Mouse (Mus musculus) regulatory T cell (primary cell): Measurements from ENCODE around the gene Myo5a.

Experiments
- in situ Hi-C: fragments of 300-600 bp; cut with MboI, MseI; formaldehyde crosslinking; loops from one replicate; pipeline ENCODE4 v1.15.1; 2025; ENCODE audit warnings: high pct_unique_total_duplicates

Myo5a gene

DNA sequence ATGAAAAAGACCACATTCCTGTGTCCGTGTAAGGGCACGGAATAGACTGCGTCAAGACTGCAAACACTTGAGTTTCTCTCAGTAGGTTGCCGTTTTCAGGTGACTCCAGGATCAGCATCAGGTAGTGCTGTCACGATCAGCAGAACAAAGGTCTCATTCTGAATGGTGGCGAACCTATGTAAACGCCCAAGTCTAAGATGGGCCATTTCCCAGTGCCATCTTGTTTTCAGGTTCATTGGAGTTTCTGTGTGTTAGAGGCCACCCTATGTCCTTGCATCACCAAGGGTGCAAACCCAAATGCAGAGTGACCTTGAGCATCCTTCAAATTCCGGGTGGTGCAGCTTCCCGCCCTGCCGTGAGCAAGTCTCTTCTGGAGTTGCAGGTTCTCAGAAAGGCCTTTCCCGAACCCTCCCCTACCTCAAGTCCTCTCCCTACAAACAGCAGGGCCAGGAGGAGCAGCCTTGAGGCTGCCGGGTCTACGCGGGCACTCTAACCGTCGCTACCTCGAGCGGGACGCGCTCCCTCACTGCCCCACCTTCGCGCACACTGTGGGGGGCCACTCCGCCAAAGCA, at the start of gene Myo5a:
Myo5a (plus strand) TSS at position 559 of the 572 bp plus-strand sequence.
- in situ Hi-C loops, result loop anchor here (25.0 kb wide), 1 partner anchor 217 kb away; no protein-coding TSS in a partner anchor

DNA sequence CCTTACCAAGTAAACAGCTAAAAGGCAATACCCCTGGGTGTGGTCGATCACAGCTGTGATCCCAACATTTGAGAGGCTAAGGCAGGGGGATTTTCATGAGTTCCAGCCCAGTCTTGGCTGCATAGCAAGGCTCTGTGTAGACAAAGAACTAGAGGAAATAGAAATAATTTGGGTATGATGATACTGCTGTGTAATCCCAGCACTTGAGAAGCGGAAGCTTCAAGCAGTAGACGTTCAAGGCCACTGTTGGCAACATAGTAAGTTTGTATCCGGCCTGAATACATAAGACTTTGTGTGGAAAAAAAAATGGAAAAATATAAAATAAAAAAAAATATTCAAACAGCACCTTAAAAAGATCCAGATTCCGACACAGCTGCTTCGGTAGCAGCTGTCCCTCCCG, 48.3 kb upstream of the Myo5a start:
- in situ Hi-C loops, result loop anchor here (10.0 kb wide), 1 partner anchor 778 kb away; no protein-coding TSS in a partner anchor

DNA sequence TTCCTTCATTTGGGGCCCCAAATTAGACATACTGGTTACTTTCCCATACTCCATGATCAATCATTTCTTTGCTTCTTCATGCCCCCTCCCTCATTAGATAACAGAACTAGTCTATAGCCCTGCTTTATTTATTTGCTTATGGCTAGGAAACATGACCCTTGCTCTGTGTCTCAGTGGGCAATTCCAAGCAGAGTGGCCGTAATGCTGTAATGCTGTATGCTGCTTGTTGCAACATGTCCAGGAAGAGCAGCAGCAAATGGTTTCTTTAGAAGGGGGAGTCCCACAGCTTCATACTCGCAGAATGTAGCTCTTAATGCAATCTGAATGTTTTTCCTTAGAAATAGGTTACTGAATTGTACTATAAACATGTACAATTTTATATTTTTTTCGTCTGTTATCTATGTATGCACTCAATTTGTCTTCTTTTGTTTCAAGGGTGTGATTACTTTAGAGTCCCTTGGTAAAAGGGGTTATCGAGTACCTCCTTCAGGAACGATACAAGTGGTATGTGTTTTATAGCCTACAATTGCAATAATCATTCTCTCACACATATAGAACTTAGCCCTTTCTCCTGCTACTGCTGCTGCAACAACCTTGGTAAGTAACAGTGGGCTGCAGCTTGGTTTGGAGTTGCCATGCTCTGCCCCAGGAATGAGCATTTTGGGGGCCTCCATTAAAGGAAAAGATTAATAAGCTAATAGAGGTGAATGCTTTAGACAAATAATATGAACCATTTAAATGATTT, 47.5 kb upstream of the Myo5a start:
- in situ Hi-C loops, result loop anchor here (10.0 kb wide), 1 partner anchor 779 kb away; no protein-coding TSS in a partner anchor

DNA sequence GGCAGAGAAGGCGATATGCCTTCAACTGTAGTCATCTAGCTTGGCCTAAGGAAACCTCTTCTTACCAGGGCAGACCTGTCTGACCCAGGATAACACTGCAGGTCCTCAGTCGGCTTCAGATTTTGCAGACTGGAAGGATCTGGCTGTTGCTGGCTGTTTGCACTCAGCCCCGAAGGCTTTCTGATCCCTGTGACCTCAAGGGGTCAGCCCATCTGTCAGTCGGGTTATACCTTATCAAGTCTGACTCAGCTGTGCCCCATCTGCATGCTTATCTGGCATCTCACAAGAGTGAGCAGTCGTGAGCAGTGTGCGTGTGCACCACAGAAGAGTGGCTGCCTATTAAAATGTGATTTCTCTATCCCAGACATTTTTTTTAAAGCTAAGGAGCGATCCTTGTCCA, 46.7 kb upstream of the Myo5a start:
- in situ Hi-C loops, result loop anchor here (10.0 kb wide), 1 partner anchor 779 kb away; no protein-coding TSS in a partner anchor

DNA sequence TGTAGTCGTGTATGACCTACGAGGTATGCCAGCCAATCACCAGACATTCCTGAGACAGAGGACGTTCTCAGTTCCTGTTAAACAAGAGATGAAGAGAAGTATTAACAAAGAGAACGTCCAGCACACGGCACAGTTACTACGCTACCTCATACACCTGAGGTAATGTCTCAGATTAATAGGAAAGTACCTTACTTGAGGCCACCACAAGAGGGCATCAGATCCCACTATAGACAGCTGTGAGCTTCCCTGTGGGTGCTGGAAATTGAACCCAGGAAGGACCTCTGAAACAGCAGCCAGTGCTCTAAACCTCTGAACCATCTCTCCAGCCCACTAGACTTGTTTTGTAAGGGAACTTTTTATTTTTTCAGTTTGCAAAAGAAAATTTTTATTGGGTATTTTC, 45.1 kb upstream of the Myo5a start:
- in situ Hi-C loops, result loop anchor here (10.0 kb wide), 1 partner anchor 781 kb away; no protein-coding TSS in a partner anchor

DNA sequence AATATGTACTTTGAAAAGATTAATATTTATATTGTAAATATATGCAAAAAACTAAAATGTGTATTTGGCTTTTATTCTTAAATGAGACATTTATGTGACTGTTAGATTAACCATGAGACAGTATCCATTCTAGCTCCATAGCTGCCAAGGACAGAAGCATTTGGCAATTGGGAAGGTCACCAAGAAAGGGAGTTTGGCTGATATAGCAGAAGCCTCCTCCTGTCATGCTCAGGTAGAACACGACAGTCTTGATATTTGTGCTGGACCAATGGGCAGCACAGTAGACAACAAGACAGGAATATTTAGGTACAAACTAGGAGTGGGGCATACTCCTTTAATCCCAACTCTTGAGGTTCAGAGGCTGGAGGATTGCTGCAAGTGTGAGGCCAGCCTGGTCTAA, 38.4 kb upstream of the Myo5a start:
- in situ Hi-C loops, result no loop called here

DNA sequence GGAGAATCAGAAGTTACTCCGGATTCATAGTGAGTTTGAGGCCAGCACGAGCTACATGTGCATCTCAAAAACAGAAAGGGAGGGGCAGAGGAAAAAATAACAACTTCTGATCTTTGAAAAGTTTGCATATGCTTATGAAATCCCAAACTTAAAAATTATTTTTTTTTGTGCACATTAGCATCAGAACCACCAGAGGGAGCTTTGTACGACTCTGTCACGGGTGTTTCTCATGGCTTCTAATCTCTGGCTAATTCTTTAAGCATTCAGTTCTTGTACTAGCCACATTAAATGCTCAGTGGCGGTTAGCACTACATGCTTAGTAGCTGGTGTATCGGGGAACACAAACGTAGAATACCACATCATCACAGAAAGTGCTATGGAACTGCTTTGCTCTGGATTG, 37.7 kb upstream of the Myo5a start:
- in situ Hi-C loops, result no loop called here

DNA sequence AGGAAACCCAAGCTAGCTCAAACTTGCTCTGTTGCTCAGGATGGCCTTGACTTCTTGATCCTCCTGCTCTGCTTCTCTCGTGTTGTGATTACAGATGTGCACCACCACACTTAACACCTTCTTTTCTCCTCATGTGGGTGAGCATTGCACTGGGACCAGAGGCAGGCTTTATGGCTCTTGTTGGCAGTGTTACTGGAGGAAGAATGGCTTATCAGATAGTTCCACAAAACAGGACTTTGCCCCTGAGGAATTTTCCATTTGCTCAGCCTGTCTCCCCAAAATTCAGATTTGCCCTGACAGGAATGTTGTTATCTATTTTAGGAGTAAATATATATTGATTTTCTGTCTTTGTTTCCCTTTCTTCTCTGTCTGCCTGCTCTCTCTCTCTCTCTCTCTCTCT, 36.1 kb upstream of the Myo5a start:
- in situ Hi-C loops, result no loop called here

DNA sequence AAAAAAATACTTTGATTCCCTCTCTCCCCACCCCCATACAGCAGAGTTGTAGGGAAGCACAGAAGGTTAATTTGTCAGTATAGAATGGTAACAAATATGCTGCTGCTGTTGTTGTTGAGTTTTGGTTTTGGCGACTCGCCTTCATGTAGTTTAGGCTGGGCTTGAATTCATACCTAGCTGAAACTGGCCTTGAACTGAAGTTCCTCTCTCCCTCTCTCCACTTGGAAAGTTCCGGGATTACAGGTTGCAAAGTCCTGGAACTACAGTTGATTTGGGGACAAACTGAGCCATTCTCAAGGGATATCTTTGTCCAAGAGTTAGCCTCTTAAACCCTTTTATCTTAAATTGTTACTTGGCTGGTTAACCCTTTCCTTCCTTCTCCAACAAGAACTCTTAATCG, 34.9 kb upstream of the Myo5a start:
- in situ Hi-C loops, result no loop called here

DNA sequence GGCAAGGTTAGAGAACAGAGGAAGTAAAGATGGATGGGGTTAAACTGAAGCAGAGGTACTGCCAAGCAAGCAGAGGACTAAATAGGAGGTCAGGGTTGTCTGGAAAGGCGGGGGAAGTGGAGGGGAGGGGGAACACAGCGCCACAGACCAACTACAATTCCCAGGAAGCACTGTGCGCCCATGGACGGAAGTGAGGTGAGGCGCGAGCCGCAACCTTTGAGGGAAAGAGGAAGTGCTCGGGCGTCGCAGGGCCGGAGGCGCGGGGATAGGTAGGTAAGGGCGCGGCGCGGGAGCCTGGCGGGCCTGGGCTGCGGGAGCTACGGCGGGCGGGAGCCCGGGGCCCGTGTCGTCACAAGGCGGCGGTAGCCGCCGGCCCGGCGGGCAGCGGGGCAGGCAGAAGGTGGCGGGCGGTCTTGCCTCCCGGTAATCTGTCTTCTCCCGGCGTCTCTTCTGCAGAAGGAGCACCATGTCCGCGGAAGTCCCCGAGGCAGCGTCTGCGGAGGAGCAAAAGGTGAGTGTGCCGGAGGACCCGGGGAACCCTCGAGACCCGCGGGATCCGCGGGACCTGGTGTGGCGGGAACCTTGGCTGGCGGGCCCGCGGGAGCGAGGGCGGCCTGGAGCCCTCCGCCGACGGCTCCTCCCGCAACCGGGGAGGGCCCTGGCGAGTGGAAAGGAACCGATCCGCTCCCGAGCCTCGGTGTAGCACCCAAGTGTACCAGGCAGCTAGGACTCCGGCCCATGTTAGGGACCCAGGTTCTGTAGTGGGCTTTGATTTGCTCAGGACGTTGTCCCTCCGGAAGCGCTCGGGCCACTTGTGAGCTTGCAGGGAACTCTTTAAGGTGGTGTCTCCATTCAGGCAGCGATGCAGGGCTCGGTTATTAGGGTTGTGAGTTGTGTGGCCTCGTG, 33.1 kb upstream of the Myo5a start, which contains the start of gene Arpp19:
Arpp19 (plus strand) TSS at position 164 of the 906 bp plus-strand sequence.
- in situ Hi-C loops, result no loop called here

DNA sequence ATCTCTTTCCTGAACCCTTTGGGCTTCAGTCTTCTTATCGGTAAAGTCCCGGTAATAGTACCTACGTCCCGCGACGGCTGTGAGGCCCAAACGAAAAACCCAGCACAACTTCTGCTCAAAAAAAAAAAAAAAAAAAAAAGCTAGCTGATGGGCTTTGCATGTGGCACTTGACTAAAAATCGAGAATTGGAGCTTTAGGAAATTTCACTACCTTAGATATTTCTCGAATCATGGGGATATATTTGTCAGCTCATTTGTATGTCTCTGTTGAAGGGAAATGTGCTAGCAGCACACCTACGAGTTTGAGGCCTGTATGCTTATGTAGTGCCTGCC, 32.5 kb upstream of the Myo5a start:
- in situ Hi-C loops, result no loop called here

DNA sequence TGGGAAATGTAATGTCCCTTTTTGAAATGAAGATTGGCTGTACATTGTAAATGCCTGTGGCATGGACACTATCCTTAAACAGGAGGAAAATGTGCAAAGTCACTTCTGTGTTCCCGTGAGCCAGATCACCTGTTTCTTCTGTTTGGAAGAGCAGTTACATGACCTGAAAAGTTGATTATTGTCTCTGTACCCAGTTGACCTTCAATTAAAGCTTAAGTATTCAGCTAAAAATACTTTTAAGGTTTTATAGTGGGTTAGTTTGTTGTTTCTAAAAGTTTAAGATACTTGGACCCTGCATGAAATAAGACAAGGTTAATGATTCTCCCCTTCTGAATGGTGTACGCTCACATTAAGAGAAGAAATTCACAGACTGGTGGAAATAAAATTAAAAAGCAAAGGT, 30.2 kb upstream of the Myo5a start:
- in situ Hi-C loops, result no loop called here

DNA sequence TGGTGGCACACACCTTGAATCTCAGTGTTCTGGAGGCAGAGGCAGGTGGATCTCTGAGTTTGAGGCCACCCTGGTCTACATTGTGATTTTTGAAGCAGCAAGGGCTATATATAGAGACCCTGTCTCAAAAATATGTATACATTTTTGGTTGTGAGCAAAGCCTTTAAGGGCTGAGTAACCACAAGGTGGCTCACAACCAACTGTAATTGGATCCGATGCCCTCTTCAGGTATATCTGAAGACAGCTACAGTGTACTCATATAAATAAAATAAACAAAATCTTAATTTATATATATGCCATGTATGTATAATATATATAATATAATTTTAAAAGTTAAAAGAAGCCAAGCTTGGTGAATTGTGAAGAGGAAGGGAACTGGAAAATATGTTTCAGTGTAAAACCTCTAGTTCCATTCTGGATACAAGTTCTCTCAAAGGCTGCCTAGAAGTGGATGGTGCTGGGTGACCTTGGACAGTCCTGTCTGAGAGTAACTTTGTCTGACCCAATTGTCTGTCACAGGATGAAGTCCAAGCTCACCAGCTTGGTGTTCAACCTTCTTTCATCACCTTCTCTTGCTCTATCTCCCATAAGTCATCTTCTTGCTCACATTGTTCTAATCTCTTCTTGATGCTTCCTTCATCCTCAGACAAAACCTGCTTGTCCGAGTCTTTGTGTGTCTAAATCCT, 28.8 kb upstream of the Myo5a start:
- in situ Hi-C loops, result no loop called here

DNA sequence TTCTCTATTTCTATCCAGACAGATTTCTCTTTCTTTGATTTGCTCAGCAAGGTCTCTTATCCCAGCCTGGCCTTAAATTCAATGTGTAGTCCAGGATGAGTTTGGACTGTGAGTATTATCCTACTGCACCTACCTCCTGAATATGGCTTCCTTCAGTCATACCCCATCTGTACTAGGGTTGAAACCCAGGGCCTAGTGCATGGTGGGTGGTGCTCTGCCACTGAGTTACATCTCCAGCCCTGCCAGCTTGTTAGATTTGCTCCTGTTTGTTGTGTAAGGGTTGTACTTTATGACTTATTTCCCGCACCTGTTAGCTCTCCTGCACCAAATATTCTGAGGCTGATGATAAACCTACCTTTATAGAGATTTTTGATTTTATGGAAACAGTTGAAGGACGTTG, 27.6 kb upstream of the Myo5a start:
- in situ Hi-C loops, result no loop called here

DNA sequence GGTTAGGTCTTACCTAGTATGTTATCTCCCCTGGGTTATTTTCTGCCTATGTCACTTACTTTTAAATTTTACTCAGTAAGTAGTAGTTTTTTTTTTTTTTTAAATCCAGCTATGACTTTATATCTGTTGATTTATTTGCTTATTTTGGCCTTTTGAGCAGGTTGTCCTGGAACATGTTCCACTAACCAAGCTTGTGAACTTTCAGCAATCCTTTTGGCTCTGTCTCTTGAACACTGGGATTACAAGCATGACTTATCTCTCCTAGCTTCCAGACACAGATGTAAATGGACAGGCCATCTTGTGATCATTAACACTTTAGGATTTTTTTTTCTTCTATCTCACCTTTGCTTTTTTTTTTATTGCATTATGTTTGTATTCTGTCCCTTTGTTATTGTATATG, 23.7 kb upstream of the Myo5a start:
- in situ Hi-C loops, result no loop called here

DNA sequence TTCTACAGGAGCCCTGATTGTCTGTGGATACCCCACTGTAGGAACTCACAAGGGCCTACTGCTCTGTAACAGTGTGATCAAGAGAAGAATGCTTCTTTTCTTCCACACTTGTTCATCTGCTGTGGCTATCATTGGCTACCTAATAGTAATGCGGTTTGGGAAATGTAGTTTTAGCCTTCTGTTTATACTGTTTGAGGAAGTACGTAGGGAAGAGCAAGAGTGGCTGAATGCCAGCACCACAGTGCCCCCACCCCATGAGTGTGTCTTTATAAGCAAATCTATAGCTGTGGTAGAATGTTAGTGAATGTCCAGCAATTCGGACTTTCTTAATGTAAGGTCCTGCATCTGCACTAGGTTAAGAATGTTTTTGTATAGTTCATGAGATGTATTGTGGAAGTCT, 21.7 kb upstream of the Myo5a start:
- in situ Hi-C loops, result no loop called here

DNA sequence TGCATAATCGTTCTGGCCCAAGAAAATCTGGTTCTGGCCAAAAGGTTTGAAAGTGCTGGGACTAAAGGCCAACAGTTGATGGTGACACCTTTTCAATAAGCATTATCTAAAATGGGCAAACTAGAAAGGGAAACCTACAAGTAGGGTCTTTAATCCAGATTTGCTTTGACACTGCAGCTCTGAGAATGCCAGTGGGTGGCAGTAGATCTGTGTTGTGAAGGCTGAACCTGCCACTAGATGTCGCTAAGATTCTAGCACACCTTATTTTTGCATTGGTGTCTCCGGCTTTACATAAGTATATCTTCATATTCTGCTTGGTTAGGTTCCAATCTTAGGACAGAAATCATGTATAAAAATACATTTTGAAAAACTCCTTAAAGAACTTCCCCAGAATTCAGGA, 20.8 kb upstream of the Myo5a start:
- in situ Hi-C loops, result loop anchor here (25.0 kb wide), 1 partner anchor 237 kb away; no protein-coding TSS in a partner anchor

DNA sequence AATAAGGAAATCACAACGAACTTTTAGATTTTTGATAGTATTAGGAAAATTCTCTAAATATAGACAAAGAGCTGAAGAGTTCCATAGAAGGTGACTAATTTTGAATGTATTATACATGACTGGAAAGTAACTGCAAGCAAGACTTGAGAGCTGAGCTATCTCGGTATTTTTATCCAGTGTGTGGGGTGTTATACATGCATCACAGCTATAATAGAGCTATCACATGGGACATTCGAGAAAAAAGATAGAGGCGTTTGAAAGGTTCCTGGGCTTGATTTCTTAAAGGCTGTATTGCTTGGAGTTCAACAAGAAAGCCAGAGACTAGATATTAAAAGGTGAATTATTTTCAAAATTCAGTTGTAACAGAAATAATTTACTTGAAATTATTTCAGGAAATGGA, 19.0 kb upstream of the Myo5a start:
- in situ Hi-C loops, result loop anchor here (25.0 kb wide), 1 partner anchor 235 kb away; no protein-coding TSS in a partner anchor

DNA sequence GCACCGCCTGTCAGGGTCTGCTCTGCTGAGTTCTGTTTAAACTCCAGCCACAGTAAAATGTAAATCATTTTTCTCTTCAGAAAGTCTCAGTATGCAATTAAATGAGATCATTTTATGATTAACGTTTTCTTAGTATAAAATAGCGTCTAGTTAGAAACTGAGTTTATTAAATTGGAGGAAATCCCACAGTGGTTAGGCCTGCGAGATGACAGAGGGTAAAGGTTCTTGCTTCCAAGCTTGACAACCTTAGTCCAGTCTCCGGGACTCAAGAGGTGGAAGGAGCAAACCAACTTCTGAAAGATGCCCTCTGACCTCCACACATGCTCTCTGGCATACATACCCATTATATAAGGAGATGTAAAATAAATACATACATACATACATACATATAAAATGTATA, 15.8 kb upstream of the Myo5a start:
- in situ Hi-C loops, result loop anchor here (25.0 kb wide), 1 partner anchor 232 kb away; no protein-coding TSS in a partner anchor

DNA sequence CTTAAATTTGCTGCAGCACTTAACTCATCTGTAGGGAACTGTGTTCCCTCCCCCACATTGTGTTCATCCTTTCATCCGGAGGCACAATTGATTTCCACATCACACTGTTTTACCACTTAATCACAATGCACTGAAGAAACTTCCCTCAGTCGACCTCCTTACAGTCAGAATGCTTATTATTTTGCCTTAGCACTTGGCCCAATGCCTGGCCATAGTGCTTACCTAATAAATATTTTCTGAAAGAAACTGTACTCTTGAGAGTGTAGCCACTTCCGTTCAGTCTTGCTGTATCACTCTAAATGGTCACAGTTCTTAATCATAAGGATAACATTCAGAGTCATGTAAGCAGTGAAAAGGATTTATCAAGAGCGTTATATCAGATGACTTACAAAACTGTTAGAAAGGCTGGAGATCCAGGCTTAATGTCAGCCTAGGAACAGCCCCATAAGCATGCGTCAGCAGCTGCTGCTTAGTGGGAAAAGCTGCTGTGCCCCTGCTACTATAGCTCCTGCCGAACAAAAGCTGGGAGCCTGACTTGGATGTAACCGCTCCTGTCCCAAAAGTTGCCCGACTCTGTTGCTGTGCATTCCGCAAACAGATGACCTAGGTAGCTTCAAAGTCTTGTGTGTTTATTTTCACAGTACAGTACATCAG, 6.0 kb upstream of the Myo5a start:
- in situ Hi-C loops, result loop anchor here (25.0 kb wide), 1 partner anchor 222 kb away; no protein-coding TSS in a partner anchor
